Mouse (Mus musculus) hindbrain, embryonic 10.5 days (tissue): ENCODE results near the gene Stag1. TPM values are rescaled to one million over a fixed set of nuclear protein-coding genes. Genes with fewer than 3 reads are reported as not detected.

Experiments used
- DNase-seq: peaks from one replicate; pipeline ENCODE4 v3.0.0-alpha.2; 2017; ENCODE audit warnings: low spot score
- H3K27ac ChIP-seq: fragments of 300-500 bp; sonication (generic); 2 replicates; pipeline ENCODE4 v1.5.1; 2016; ENCODE audit warnings: mild to moderate bottlenecking, moderate library complexity
- H3K27me3 ChIP-seq: fragments of 300-500 bp; sonication (generic); 2 replicates; pipeline ENCODE4 v1.6.1; 2016; ENCODE audit warnings: mild to moderate bottlenecking; ENCODE audit not compliant: poor library complexity, insufficient read depth, severe bottlenecking
- H3K36me3 ChIP-seq: fragments of 300-500 bp; sonication (generic); 2 replicates; pipeline ENCODE4 v1.6.1; 2016; ENCODE audit warnings: mild to moderate bottlenecking, moderate library complexity
- H3K4me1 ChIP-seq: fragments of 300-500 bp; sonication (generic); replicated peaks from 2 replicates; pipeline ENCODE4 v1.6.1; 2016; ENCODE audit warnings: mild to moderate bottlenecking
- H3K4me3 ChIP-seq: fragments of 300-500 bp; sonication (generic); 2 replicates; pipeline ENCODE4 v1.5.1; 2016; ENCODE audit warnings: mild to moderate bottlenecking, moderate library complexity
- H3K9me3 ChIP-seq: fragments of 300-500 bp; sonication (generic); 2 replicates; pipeline ENCODE4 v1.6.1; 2016; ENCODE audit warnings: mild to moderate bottlenecking, moderate library complexity
- WGBS: fragments of 180-500 bp; shearing (Covaris S2); methylation state at CpG from one replicate; pipeline ENCODE4 v1.1.7; 2016; 5-methylcytosine and 5-hydroxymethylcytosine counted together
- polyA plus RNA-seq: library from polyadenylated mRNA; unstranded; fragments of >200 nt; fragmentation: Nextera tagmentation; extraction: Ambion mirVana; gene quantifications from 2 replicates; pipeline ENCODE4 v1.2.1, GENCODE M21; 2016

Gene Stag1
- polyA plus RNA-seq, 1 experiment from 2014 or later = 40.6 TPM

GRCm38 (mm10) chr9:100581543-100582492 lies 15.8 kb upstream of the Stag1 start:
- WGBS = 31% methylated on average over 13 of the region's 13 CpGs
- Histone ChIP-seq H3K27ac (peak overlapping the region; percentile 69), H3K4me3 (no peak overlapping the region; the same call in 1 of the 2 replicates)

GRCm38 (mm10) chr9:100582883-100583575 lies 14.6 kb upstream of the Stag1 start:
- no peak overlapping the region for H3K4me3 ChIP-seq
- H3K27ac ChIP-seq = no peak overlapping the region
- H3K4me1 ChIP-seq = peaks cover 37% of the 10 kb centered on the region
- no peaks in the 10 kb centered on the region for H3K36me3 ChIP-seq
- no peaks in the 10 kb centered on the region for H3K27me3 ChIP-seq
- WGBS = 73% methylated on average over 13 of the region's 13 CpGs
- no peak for DNase-seq
- H3K9me3 ChIP-seq = no peaks in the 10 kb centered on the region

More at GRCm38 (mm10) chr9:100581543-100582492, 15.8 kb upstream of the Stag1 start:
- Histone ChIP-seq H3K4me1 (peaks cover 37% of the 10 kb centered on the region), H3K27me3 (no peaks in the 10 kb centered on the region), H3K36me3 (no peaks in the 10 kb centered on the region), H3K9me3 (no peaks in the 10 kb centered on the region)
- DNase-seq = peak; percentile 42

GRCm38 (mm10) chr9:100584031-100584430 lies 13.6 kb upstream of the Stag1 start:
- WGBS = 87% methylated on average over 4 of the region's 4 CpGs
- Histone ChIP-seq H3K9me3 (no peaks in the 10 kb centered on the region), H3K27me3 (no peaks in the 10 kb centered on the region), H3K4me1 (peaks cover 33% of the 10 kb centered on the region), H3K36me3 (no peaks in the 10 kb centered on the region), H3K27ac (no peak overlapping the region), H3K4me3 (no peak overlapping the region)
- no peak for DNase-seq

- Histone ChIP-seq H3K27me3 (no peaks in the 10 kb centered on the region), H3K4me3 (no peak overlapping the region), H3K27ac (no peak overlapping the region), H3K36me3 (no peaks in the 10 kb centered on the region), H3K9me3 (no peaks in the 10 kb centered on the region), H3K4me1 (peaks cover 7% of the 10 kb centered on the region)
- 81% methylated on average over 4 of the region's 4 CpGs for WGBS
- DNase-seq = no peak
These were observed 7.1 kb upstream of the Stag1 start for GRCm38 (mm10) chr9:100590462-100590861.

- no peak for DNase-seq
- no peaks in the 10 kb centered on the region for H3K36me3 ChIP-seq
- H3K4me3 ChIP-seq = no peak overlapping the region
- 88% methylated on average over 8 of the region's 8 CpGs for WGBS
- H3K4me1 ChIP-seq = peaks cover 19% of the 10 kb centered on the region
- H3K27me3 ChIP-seq = no peaks in the 10 kb centered on the region
- no peaks in the 10 kb centered on the region for H3K9me3 ChIP-seq
- no peak overlapping the region for H3K27ac ChIP-seq
These were observed 1.3 kb upstream of the Stag1 start for GRCm38 (mm10) chr9:100596317-100596716.

GRCm38 (mm10) chr9:100599761-100600328 lies 2.2 kb downstream of the Stag1 start:
- WGBS = 36% methylated on average over 3 of the region's 3 CpGs
- DNase-seq = peak; percentile 6
- Histone ChIP-seq H3K27me3 (no peaks in the 10 kb centered on the region), H3K4me1 (peaks cover 12% of the 10 kb centered on the region), H3K4me3 (no peak overlapping the region), H3K27ac (no peak overlapping the region), H3K36me3 (no peaks in the 10 kb centered on the region), H3K9me3 (no peaks in the 10 kb centered on the region)

GRCm38 (mm10) chr9:100602130-100602529 lies 4.5 kb downstream of the Stag1 start:
- no peaks in the 10 kb centered on the region for H3K9me3 ChIP-seq
- no peaks in the 10 kb centered on the region for H3K27me3 ChIP-seq
- H3K4me1 ChIP-seq = peaks cover 18% of the 10 kb centered on the region
- H3K4me3 ChIP-seq = no peak overlapping the region
- DNase-seq = no peak
- H3K27ac ChIP-seq = no peak overlapping the region
- H3K36me3 ChIP-seq = no peaks in the 10 kb centered on the region
- WGBS = 86% methylated on average over 1 of the region's 1 CpGs

- no peaks in the 10 kb centered on the region for H3K9me3 ChIP-seq
- WGBS = 68% methylated on average over 5 of the region's 5 CpGs
- no peaks in the 10 kb centered on the region for H3K27me3 ChIP-seq
- H3K36me3 ChIP-seq = no peaks in the 10 kb centered on the region
- no peak overlapping the region for H3K27ac ChIP-seq
- H3K4me3 ChIP-seq = no peak overlapping the region
- H3K4me1 ChIP-seq = peaks cover 18% of the 10 kb centered on the region
- DNase-seq = no peak
These were observed 5.6 kb downstream of the Stag1 start for GRCm38 (mm10) chr9:100603156-100603555.

GRCm38 (mm10) chr9:100605522-100605921 lies 7.9 kb downstream of the Stag1 start:
- Histone ChIP-seq H3K36me3 (no peaks in the 10 kb centered on the region), H3K27me3 (no peaks in the 10 kb centered on the region), H3K27ac (no peak overlapping the region), H3K9me3 (no peaks in the 10 kb centered on the region), H3K4me1 (peaks cover 6% of the 10 kb centered on the region; the same call in 1 of the 2 replicates), H3K4me3 (no peak overlapping the region)
- no peak for DNase-seq
- 90% methylated on average over 1 of the region's 1 CpGs for WGBS

- WGBS = 62% methylated on average over 7 of the region's 7 CpGs
- H3K27me3 ChIP-seq = no peaks in the 10 kb centered on the region
- H3K9me3 ChIP-seq = no peaks in the 10 kb centered on the region
- no peak overlapping the region for H3K27ac ChIP-seq
- peak; percentile 13 for DNase-seq
- H3K4me3 ChIP-seq = no peak overlapping the region
- H3K4me1 ChIP-seq = peaks cover 6% of the 10 kb centered on the region; the same call in 1 of the 2 replicates
- no peaks in the 10 kb centered on the region for H3K36me3 ChIP-seq
These were observed 8.5 kb downstream of the Stag1 start for GRCm38 (mm10) chr9:100605985-100606554.

GRCm38 (mm10) chr9:100613501-100614071 lies 16.0 kb downstream of the Stag1 start:
- Histone ChIP-seq H3K27me3 (no peaks in the 10 kb centered on the region), H3K4me3 (no peak overlapping the region), H3K4me1 (no peaks in the 10 kb centered on the region), H3K36me3 (no peaks in the 10 kb centered on the region), H3K27ac (no peak overlapping the region), H3K9me3 (no peaks in the 10 kb centered on the region)
- no peak for DNase-seq
- 88% methylated on average over 3 of the region's 3 CpGs for WGBS

GRCm38 (mm10) chr9:100616947-100617346 lies 19.3 kb downstream of the Stag1 start:
- no peaks in the 10 kb centered on the region for H3K4me1 ChIP-seq
- no peaks in the 10 kb centered on the region for H3K9me3 ChIP-seq
- no peak overlapping the region for H3K27ac ChIP-seq
- no peaks in the 10 kb centered on the region for H3K27me3 ChIP-seq
- 78% methylated on average over 11 of the region's 11 CpGs for WGBS
- no peaks in the 10 kb centered on the region for H3K36me3 ChIP-seq
- H3K4me3 ChIP-seq = no peak overlapping the region
- no peak for DNase-seq
